Mouse (Mus musculus): Measurements from ENCODE around the gene Slc2a12. TPM values are rescaled to one million over a fixed set of nuclear protein-coding genes. Genes with fewer than 3 reads are reported as not detected.

Gene Slc2a12
- total and polyA plus RNA-seq, 3 experiments, result 0.01 to 0.35 TPM; not detected in 1

DNA sequence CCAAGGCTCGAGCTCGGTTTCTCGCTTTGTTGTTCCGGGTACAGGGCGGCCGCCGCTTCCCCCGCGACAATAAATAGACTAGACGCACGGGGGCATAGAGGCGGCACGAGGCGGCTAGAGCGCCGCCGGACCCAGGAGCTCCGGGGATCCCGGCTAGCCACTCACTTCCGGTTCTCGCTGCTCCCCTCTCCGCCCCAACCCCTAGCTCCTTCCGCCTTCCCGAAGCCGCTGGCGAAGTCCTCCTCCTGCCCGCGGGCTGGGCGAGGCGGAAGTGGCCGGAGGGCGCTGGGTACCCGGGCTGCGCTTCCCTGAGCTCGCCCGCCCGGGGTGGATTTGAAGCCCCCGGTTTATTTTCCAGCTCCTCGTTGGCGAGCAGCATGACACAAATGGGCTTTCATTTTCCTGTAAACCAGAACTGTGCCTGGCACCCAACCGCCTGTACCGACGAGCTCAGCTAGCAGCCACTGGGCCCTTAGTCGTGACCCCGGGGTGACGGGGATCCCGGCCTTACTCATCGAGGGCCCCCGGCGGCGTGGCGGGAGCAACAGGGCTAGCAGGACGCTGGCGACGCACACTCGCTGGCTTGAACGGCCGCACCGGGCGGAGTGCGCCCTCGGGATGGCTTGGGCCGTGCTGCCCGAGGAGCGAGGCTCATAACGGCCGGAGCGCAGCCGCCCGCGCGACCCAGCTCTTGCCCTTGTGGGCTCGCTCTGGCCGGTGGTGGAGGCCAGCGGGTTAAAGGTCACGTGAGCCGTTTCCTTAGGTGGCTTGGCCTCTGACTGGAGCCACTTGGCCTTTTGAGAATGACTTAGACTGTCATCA is 86.7 kb downstream of the Slc2a12 start, which contains the start of gene Tbpl1:
Tbpl1 (minus strand) TSS at position 667 of the 822 bp plus-strand sequence.
- Histone ChIP-seq H3K9ac (ENCODE audit: control insufficient read depth, low read depth, low read length, poor library complexity, severe bottlenecking) (peak within 1 kb of the TSS; percentile 99), H3K79me2 (ENCODE audit: control insufficient read depth, insufficient read depth, low read length, poor library complexity) (peaks cover 44% of the 10 kb centered on the region), H3K27ac (ENCODE audit: control insufficient read depth, low read depth, low read length) (peak within 1 kb of the TSS; percentile 92), H3K4me3 (ENCODE audit: control insufficient read depth in 1 of 2, insufficient read depth in 1 of 2, low read depth in 2 of 2, low read length in 2 of 2) (peak within 1 kb of the TSS; percentile 94 to 100), H3K27me3 (ENCODE audit: control insufficient read depth in 1 of 2, insufficient read depth in 2 of 2, low read length in 2 of 2) (no peaks in the 10 kb centered on the region), H3K36me3 (ENCODE audit: control insufficient read depth in 1 of 2, insufficient read depth in 2 of 2, low read length in 2 of 2) (peaks cover 8 to 41% of the 10 kb centered on the region in 2 experiments), H3K4me1 (ENCODE audit: control insufficient read depth in 1 of 2, insufficient read depth in 2 of 2, low read length in 2 of 2) (peaks cover 20 to 28% of the 10 kb centered on the region in 2 experiments), H3K9me3 (replicated peaks; ENCODE audit: insufficient read depth, low read length) (no peaks in the 10 kb centered on the region)
- DNase-seq (ENCODE audit: low read depth, low spot score), result peak; percentile 97
- TF ChIP-seq MAX (IDR thresholded peaks at IDR 0.05; ENCODE audit: low read length), result 0 out of 2 replicates have a peak, but pooled peaks have one; percentile 57
- no peak for TF ChIP-seq ZKSCAN1 (IDR thresholded peaks at IDR 0.05; ENCODE audit: low read depth, low read length)
- no peak for TF ChIP-seq JUND (IDR thresholded peaks at IDR 0.05; ENCODE audit: low read depth, low read length)
- TF ChIP-seq GABPA (IDR thresholded peaks at IDR 0.05; ENCODE audit: low read depth, low read length), result peak; percentile 82; the same call in 1 of the 2 replicates
- peak in 1 of 2 experiments; percentile 23; a peak in 2 of 4 replicates for TF ChIP-seq EP300 (IDR thresholded peaks at IDR 0.05; ENCODE audit: low read depth in 1 of 2, low read length in 2 of 2)
- peak; percentile 50; the same call in 1 of the 2 replicates for TF ChIP-seq BHLHE40 (IDR thresholded peaks at IDR 0.05; ENCODE audit: borderline replicate concordance, low read depth, low read length)
- TF ChIP-seq TBP (IDR thresholded peaks at IDR 0.05; ENCODE audit: low read depth, low read length), result peak; percentile 93
- TF ChIP-seq ZMIZ1 (IDR thresholded peaks at IDR 0.05; ENCODE audit: low read depth, low read length), result peak; percentile 79
- peak; percentile 64 to 82; a peak in 3 of 4 replicates for TF ChIP-seq POLR2A (IDR thresholded peaks at IDR 0.05; ENCODE audit: control insufficient read depth in 1 of 2, insufficient read depth in 1 of 2, low read depth in 1 of 2, low read length in 2 of 2, poor library complexity in 1 of 2)
- TF ChIP-seq MYC (IDR thresholded peaks at IDR 0.05; ENCODE audit: low read depth, low read length), result no peak
- TF ChIP-seq RCOR1 (IDR thresholded peaks at IDR 0.05; ENCODE audit: low read depth, low read length), result 0 out of 2 replicates have a peak, but pooled peaks have one; percentile 38
- TF ChIP-seq CTCF (IDR thresholded peaks at IDR 0.05 in 2 of 3, conservative IDR thresholded peaks at IDR 0.05 in 1 of 3; ENCODE audit: control insufficient read depth in 1 of 3, insufficient read depth in 1 of 3, low read depth in 2 of 3, low read length in 3 of 3, poor library complexity in 1 of 3, severe bottlenecking in 1 of 3), result no peak
- TF ChIP-seq NRF1 (IDR thresholded peaks at IDR 0.05; ENCODE audit: insufficient read depth, low read depth, low read length, poor library complexity, severe bottlenecking), result no peak
- TF ChIP-seq ELF1 (IDR thresholded peaks at IDR 0.05; ENCODE audit: low read depth, low read length), result peak; percentile 96
- TF ChIP-seq ZC3H11A (IDR thresholded peaks at IDR 0.05; ENCODE audit: low read depth, low read length), result no peak
- TF ChIP-seq MEF2A (IDR thresholded peaks at IDR 0.05; ENCODE audit: extremely low read depth, insufficient replicate concordance, low read depth, low read length, poor library complexity, severe bottlenecking), result no peak
- peak; percentile 84 for TF ChIP-seq NELFE (IDR thresholded peaks at IDR 0.05; ENCODE audit: low read depth, low read length)
- no peak for TF ChIP-seq POLR2AphosphoS5 (IDR thresholded peaks at IDR 0.05; ENCODE audit: borderline replicate concordance, low read depth, low read length)
- TF ChIP-seq USF2 (IDR thresholded peaks at IDR 0.05; ENCODE audit: borderline replicate concordance in 1 of 2, insufficient read depth in 1 of 2, low read depth in 1 of 2, low read length in 2 of 2), result no peak
- no peak for TF ChIP-seq CHD2 (IDR thresholded peaks at IDR 0.05; ENCODE audit: low read length)
- TF ChIP-seq USF1 (IDR thresholded peaks at IDR 0.05; ENCODE audit: low read depth, low read length), result peak; percentile 69
- no peak for TF ChIP-seq CHD1 (IDR thresholded peaks at IDR 0.05; ENCODE audit: low read depth, low read length)
- TF ChIP-seq HCFC1 (IDR thresholded peaks at IDR 0.05; ENCODE audit: low read depth, low read length), result peak; percentile 96
- peak; percentile 86 for TF ChIP-seq MXI1 (IDR thresholded peaks at IDR 0.05; ENCODE audit: low read depth, low read length)
- no peak for TF ChIP-seq TAL1 (IDR thresholded peaks at IDR 0.05; ENCODE audit: low read length)
- TF ChIP-seq ZNF384 (IDR thresholded peaks at IDR 0.05; ENCODE audit: low read depth, low read length), result no peak
- TF ChIP-seq E2F4 (IDR thresholded peaks at IDR 0.05; ENCODE audit: borderline replicate concordance, low read depth, low read length), result no peak
- TF ChIP-seq MAFK (IDR thresholded peaks at IDR 0.05; ENCODE audit: borderline replicate concordance, low read depth, low read length), result no peak
- TF ChIP-seq MAZ (IDR thresholded peaks at IDR 0.05; ENCODE audit: low read depth, low read length), result peak; percentile 81; the same call in 1 of the 2 replicates
- TF ChIP-seq ETS1 (IDR thresholded peaks at IDR 0.05; ENCODE audit: low read depth, low read length), result peak; percentile 69; the same call in 1 of the 2 replicates
- peak; percentile 84 for TF ChIP-seq POLR2AphosphoS2 (IDR thresholded peaks at IDR 0.05; ENCODE audit: low read length)
- no peak for TF ChIP-seq GATA1 (IDR thresholded peaks at IDR 0.05; ENCODE audit: low read depth, low read length)
- no peak for TF ChIP-seq MYB (IDR thresholded peaks at IDR 0.05; ENCODE audit: low read depth, low read length)
- peak; percentile 73 for TF ChIP-seq KAT2A (conservative IDR thresholded peaks at IDR 0.05; ENCODE audit: low read depth, low read length)
- no peak for TF ChIP-seq SMC3 (IDR thresholded peaks at IDR 0.05; ENCODE audit: low read depth, low read length)

All from MEL (cell line).